Mouse (Mus musculus): ENCODE data around the gene Gpbar1. TPM values are rescaled to one million over a fixed set of nuclear protein-coding genes. Genes with fewer than 3 reads are reported as not detected.
A peak's percentile ranks its signal among the peaks of the same experiment; 100 is the strongest.

The Gpbar1 gene
- total RNA-seq (2021), result not detected in 2 replicates
- long read RNA-seq, result 0 reads

DNA sequence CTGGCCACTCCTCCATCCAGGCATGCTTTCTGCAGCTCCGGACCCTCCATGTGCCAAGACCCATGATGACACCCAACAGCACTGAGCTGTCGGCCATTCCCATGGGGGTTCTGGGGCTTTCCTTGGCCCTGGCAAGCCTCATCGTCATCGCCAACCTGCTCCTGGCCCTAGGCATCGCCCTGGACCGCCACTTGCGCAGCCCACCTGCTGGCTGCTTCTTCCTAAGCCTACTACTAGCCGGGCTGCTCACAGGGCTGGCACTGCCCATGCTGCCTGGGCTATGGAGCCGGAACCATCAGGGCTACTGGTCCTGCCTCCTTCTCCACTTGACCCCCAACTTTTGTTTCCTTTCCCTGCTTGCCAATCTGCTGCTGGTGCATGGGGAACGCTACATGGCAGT lies at the start of gene Gpbar1:
Gpbar1 (plus strand) TSS at position 13 of the 400 bp plus-strand sequence.
- DNase-seq, result no peak

DNA sequence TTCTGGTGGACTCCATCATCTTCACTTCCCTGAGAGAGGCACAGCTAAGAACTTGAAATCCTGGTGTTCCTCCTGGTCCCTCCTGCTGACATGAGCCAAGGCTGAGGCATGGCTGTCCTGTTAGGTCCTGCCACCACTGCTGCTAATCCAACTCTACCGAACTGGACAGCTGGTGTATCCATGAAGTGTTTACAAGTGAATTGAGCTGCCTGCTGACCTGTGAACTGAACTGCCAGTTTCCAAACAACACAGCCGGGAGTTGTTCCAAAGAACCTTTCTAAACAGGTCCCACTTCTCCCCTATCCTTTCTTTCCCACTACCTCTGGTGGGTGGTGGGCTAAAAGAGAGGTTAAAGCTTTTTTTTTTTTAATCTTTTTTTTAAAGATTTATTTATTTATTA lies 48.4 kb upstream of the Gpbar1 start:
- DNase-seq, result no peak

DNA sequence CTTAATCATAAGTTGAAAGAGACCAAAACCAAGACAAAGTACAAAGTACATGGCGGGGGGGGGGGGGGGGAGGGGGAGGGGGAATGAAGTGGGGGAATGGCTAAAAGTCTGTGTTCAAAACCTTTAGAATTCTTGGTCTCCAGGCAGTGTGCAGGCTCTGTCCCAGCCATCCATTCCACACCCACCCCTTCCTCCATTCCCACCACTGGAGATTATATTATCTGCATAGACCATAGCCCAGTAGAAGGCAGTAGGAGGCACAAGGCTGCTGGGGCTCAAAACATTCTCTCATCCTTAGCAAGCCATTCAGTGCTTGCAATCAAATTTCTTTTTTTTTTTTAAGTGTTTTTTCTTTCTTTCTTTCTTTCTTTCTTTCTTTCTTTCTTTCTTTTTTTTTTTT lies 47.4 kb upstream of the Gpbar1 start:
- no peak for DNase-seq

DNA sequence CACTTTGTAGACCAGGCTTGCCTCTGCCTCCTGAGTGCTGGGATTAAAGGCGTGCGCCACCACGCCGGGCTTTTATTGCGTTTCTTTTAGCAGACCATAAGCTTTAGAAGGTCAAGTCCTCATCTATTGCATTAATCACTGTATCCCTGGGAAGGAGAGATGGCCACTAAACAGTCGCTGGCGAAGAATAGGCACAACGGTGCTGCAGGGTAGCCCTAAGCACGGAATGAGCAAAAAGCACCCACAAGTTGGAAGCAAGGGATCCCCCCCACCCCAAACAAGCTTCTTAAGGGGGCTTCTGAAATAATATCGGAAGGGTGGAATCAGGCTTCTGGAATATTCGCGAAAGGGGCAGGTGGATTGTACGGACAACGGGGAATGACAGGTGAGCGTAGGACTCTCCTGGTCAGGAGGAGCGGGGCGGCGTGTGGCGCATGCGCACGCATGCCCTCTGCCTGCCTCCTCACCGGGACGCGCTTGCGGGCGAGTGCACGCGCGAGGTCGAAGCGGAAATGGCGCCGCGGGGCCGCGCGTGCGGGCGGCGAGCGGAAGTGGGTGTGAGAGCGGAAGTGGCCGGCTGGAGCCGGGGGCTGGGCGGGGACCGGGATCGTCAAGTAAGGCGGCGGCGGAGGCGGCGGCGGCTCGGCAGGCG lies 42.3 kb upstream of the Gpbar1 start, which contains the start of gene Arpc2:
Arpc2 (plus strand) TSS at position 147 of the 652 bp plus-strand sequence.
- peak; percentile 97 for DNase-seq

- peak; percentile 42 for DNase-seq
Observed at GRCm38 (mm10) chr1:74236590-74237317, 41.6 kb upstream of the Gpbar1 start.

DNA sequence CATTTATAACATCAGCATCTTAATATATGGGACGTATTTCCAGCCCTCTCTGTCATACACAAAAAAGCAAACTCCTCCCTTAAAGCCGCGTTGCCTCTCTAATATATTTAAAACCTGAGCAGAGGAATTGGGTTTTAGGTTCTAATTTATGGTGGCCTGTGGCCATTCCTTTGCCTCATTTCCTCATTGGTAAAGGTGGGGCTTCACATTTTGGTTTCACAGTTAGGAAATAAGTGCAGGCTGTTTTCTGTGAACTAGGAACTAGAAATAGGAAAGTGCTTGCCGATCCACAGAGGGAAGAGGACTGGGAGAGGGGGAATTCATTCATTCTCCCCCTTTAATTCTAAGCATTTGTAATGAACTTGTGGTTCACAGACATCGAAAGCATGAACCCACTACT lies 40.7 kb upstream of the Gpbar1 start:
- DNase-seq, result no peak

GRCm38 (mm10) chr1:74238136-74238535 lies 40.2 kb upstream of the Gpbar1 start:
- DNase-seq, result no peak

- no peak for DNase-seq
Observed at GRCm38 (mm10) chr1:74239162-74239561, 39.2 kb upstream of the Gpbar1 start.

DNA sequence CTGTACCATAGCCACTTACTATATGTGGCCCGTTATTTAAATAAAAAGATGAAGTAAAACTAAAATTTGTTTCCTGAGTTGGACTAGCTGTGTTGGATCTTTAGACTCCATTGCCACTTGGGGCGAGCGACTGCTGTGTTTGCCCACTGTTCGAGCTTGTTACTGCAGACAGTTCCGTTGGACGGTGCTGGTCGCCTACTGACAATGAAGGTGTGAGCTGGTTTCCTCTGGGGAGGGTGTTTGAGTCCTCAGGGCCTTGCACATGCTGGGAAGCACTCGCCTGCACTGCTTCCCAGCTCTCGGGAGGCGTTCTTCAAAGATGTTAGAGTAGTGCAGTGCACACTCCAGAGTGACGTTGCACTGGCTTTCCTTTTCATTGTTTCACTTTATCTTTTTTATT lies 38.7 kb upstream of the Gpbar1 start:
- no peak for DNase-seq

DNA sequence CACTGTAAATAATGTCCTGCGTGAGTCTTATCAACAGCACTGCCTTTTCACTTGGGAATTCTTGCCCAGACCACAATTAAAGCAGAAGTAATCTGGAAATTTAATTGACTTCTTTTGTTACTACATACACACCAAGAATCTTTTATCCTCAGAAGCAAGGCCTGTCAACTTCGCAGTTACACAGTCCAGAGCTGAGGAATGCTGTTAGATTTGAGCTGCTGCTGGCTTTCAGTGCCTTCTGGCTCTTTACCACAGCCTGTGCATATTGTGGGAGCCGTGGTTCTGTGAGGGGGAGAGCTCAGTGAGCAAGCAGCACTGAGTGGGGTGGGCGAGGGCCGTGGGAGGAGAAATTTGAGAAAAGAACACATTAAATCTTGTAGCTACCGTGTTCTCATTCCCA lies 38.0 kb upstream of the Gpbar1 start:
- no peak for DNase-seq

- DNase-seq, result no peak
Observed at GRCm38 (mm10) chr1:74240832-74241231, 37.5 kb upstream of the Gpbar1 start.

GRCm38 (mm10) chr1:74245525-74245924 lies 32.8 kb upstream of the Gpbar1 start:
- no peak for DNase-seq

DNA sequence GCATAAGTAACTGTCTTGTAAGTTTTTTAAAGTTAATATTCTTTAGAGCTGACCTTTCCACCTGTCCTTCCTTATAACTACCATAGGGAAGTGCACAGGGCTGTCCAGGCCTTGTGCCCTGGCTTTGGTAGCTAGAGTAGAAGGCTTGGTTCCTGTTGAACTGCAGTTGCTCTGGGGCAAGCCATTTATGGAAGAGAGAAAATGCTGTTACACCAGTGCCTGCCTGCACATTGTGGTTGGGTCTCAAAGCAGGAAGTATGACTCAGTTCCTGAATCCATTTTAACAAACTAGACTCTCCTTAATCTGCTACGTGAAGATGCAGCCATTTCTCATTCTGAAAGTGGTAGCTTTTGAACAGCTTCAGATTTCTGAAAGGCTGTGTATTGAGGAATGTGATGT lies 29.6 kb upstream of the Gpbar1 start:
- DNase-seq, result no peak

GRCm38 (mm10) chr1:74249331-74249980 lies 28.9 kb upstream of the Gpbar1 start:
- DNase-seq, result no peak

DNA sequence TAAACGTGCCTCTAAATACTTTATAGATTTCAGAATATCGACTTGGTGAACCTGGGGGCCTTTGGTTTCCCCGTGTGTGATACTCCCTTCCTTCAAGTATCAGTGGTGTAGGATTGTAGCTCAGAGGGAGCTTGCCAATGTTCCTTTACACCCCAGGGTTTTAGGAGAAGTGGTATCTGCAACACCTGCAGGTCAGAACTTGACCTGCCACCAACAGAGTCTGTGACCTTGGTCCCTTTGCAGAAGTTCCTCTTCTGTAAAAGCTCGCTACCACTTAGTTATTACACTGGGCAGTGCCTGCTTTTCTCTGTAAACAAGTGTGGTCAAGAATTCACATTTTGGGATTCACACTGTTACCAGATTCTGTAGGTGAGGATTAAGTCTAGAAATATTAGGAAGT lies 28.3 kb upstream of the Gpbar1 start:
- DNase-seq, result no peak

- DNase-seq, result no peak
Observed at GRCm38 (mm10) chr1:74255704-74256345, 22.5 kb upstream of the Gpbar1 start.

DNA sequence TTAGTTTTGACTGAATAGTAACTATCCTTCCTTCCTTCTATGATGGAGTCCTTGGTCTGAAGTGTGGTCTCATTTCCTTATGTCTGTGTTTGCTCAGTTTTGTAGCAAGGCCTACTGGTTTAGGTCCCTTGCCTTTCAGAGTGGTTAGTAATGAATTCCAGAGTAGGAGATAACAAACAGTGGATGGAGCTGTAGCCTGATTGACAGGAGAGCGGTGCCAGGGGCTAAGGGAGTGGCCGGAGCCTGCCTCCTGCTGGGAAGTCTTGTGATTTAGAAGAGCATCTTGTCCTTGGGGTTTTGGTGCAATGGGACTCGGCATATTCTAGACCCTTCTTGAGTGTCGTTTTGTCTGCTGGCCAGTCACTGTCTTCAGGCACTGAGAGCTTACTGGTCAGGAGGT lies 21.6 kb upstream of the Gpbar1 start:
- no peak for DNase-seq

DNA sequence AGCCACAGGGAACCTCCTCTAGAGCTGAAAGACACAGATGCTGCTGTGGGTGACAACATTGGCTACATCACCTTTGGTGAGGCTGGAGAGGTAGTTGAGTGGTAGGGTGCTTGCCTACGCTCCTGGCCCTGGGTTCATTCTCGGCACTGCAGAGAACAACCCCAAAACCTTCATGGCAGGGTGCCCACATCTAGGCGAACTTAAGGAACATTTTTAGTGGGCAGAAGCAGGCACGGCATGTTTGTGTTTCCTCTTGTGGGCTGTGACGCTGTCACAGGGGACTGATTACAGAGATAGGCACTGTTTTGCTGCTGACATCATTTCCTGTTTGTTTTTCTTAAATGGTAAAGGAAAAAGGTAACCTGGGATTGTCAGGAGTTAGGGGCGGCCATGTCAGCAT lies 15.8 kb upstream of the Gpbar1 start:
- DNase-seq, result no peak

GRCm38 (mm10) chr1:74268750-74269149 lies 9.6 kb upstream of the Gpbar1 start:
- DNase-seq, result no peak

DNA sequence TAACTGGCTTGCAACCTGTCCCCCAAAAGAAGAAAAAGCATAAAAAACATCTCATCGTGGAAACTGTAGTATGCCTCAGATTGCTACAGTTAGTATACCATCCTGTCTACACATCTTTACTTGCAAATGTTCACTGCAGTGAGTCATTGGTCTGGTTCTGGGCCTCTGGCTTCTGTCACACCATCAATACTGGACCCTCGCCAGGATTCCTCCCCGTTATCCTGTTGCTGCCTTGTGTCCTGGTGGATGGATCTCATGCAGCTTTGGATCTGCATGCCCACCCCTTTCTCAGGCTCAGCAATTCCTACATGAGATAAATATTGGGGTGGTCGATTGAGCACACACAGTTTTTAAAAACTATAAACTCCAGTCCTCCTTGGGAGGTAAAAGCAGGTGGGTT lies 6.7 kb upstream of the Gpbar1 start:
- no peak for DNase-seq

GRCm38 (mm10) chr1:74275015-74275414 lies 3.3 kb upstream of the Gpbar1 start:
- no peak for DNase-seq

- DNase-seq, result no peak
Observed at GRCm38 (mm10) chr1:74277041-74277440, 1.3 kb upstream of the Gpbar1 start.
